Mouse (Mus musculus) adrenal gland, adult 18-20 months (tissue): ENCODE data around the gene Xpnpep2. TPM values are rescaled to one million over a fixed set of nuclear protein-coding genes. Genes with fewer than 3 reads are reported as not detected.
A peak's percentile ranks its signal among the peaks of the same experiment; 100 is the strongest.

Experiments
- DNase-seq, 2 experiments: peaks; one replicate each; pipeline ENCODE4 v3.0.0; 2021 to 2022; ENCODE audit warnings: low spot score in 2 of 2
- total RNA-seq, 2 experiments: library from RNA; stranded (reverse); gene quantifications; 1 replicate in 1 of 2; 2 replicates in 1 of 2; pipeline ENCODE4 v1.2.3; 2021

The Xpnpep2 gene
- total RNA-seq, 2 experiments from 2014 or later = 1.4 to 3.7 TPM

DNA sequence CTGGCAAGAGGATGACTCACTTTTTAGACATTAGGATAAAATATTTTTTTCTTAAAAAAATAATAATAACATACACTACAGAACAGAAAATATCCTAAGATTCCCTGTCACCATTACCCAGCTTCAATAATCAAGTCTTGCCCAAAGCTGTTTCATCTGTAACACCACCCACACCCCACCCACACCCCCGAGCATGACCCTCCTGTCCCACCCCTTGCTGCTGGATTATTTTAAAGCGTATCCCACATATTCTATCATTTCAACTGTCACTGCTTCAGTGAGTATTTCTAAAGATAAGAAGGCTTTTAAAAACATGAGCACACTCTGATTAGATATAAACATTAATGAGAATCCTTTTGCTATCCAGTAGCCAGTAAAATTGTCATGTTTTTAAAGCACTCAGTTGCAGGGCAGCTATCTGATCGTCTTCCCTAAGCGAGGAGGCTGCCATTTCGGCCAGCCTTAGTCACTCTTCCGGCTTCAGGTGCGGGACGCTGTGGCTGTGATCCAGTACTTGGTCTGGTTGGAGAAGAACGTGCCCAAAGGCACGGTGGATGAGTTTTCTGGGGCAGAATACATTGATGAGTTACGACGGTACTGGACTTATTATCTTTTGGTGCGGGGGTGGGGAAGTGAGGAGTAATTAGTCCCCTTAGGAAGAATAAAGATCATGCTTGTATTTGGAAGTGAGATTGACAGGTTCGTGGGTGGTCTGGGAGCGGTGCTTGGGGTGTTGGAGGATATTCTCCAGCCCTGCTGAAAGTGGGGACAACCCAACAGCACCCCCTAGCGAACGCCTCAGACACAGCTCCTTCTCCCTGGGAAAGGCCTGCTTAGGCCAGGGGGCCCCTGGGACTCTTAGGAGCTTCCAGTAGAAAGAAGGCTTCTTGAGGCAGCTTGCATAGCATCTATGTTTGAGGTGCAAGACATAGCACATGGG, 15.9 kb downstream of the Xpnpep2 start:
- peak; percentile 64 to 75 for DNase-seq

- no peak for DNase-seq
These were observed 18.5 kb downstream of the Xpnpep2 start for GRCm38 (mm10) chrX:48126903-48127476.

GRCm38 (mm10) chrX:48127502-48128218, 19.1 kb downstream of the Xpnpep2 start:
- no peak for DNase-seq

GRCm38 (mm10) chrX:48129167-48129566, 20.6 kb downstream of the Xpnpep2 start:
- DNase-seq = no peak

DNA sequence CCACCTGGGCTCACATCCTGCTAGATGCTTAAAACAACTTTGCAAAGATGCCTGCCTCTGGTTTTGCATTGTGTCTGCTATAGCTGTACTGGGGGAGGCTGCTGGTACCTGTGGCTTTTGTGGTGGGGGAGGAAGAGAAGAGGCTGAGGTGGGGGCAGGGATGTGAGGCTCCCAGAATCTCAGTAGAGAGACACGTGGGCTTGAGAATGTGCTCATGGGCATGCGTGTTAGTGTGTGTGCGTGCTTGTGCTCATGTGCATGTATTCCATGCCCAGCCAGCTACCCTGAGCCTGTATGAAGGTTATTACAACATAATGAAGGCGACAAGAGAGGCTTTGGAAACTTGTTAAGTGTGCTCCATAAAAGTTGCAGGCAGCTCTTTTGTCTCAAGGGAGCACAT, 28.4 kb downstream of the Xpnpep2 start:
- no peak for DNase-seq

GRCm38 (mm10) chrX:48138011-48138410, 29.5 kb downstream of the Xpnpep2 start:
- DNase-seq = no peak

DNA sequence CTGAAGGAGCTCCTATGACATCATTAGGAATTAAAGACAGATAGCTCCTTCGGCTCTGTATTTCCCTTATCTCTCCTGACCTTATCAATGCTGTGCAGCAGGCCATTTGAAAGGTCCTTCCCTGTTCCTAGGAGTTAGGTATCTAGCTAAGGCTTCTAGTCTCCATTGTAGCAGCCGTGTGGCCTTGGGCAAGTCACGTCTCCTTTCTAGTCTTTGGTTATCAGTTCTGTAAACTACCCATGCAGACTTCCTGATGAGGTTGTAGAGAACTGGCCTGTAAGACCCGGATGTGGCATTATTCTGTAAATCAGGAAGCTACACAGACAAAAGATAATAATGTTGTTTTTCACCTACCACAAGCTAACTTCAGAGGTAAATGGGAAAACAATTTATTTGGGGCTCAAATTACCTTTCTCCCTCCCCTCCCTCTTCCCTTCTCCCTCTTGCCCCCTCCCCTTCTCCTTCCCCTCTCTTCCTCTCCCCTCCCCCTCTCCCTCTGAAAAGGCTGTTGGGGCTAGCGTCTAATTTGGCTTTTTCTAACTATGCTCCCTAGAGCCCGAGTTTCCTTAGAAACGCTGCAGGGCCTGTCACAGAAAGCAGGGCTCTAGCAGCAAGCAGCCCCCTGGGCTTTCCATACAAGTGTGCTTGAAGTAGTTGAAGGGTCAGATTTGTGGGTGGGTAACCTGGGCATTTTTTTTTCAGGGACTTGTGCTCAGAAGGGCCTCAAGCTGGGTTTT, 30.2 kb downstream of the Xpnpep2 start:
- DNase-seq = no peak

DNA sequence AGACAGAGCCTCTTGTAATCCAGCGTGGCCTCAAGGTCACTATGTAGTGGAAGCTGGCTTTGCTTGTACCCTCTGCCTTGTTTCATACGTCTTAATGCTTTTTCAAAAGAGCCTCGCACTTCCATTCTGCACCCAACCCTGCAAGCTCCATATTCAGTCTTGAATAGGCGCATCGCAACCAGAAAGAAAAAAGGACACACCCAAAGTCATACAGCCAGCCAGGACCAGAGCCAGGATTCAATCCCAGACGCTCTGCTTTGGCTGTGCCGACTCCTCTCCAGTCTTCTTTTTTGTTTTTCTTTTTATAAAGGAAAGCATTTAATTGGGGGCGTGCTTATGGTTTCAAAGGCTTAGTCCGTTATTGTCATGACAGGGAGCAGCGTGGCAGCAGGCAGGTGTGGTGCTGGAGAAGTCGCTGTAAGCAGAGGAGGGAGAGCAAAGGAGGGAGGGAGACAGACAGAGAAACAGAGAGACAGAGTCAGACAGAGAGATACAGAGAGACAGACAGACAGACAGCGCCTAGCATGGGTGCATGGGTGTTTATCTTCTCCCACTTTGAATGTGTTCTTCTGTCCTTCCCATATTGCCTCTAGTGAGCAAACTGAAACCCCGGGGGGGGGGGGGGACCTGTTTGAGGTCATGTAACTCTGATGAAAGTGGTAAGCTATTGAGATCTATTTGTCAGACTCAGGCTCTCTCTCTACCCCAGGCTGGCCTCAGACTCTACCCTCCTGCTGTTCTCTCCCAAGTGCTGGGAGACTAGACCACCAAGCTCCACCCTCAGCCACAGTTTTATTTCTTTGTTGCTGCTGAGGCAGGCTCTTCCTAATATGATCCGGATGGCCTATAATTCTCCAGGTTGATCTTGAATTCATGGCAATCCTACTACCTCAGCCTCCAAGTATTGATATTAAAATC, 31.1 kb downstream of the Xpnpep2 start:
- no peak for DNase-seq

DNA sequence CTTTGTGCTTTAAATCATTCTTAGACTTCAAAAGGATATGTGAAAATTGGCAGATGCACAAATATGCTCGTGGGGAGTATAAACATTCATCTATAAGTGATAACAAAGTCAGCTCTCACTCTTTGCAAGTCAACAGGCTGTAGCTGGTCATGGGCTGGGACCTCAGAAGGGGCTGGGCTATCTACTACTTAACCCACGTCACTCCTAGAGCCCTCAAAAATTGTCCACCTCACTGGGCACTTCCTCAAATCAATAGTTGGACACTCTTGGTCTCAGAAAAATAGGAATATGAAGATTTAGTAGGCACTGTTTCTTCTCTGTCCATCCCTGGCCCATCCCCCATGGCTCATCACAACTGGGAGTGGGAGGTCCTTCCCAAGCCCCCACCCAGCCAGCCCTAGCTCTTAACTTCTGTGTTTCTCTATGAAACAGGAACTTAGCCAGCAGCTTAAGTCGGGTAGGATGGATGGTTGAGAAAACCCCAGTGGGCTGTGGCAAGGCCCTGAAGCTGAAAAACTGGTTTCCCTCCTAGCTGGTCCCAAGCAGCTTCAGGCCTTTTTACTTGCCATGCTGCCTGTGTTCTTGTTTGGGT, 31.9 kb downstream of the Xpnpep2 start:
- no peak for DNase-seq

GRCm38 (mm10) chrX:48141481-48141880, 33.0 kb downstream of the Xpnpep2 start:
- no peak for DNase-seq

DNA sequence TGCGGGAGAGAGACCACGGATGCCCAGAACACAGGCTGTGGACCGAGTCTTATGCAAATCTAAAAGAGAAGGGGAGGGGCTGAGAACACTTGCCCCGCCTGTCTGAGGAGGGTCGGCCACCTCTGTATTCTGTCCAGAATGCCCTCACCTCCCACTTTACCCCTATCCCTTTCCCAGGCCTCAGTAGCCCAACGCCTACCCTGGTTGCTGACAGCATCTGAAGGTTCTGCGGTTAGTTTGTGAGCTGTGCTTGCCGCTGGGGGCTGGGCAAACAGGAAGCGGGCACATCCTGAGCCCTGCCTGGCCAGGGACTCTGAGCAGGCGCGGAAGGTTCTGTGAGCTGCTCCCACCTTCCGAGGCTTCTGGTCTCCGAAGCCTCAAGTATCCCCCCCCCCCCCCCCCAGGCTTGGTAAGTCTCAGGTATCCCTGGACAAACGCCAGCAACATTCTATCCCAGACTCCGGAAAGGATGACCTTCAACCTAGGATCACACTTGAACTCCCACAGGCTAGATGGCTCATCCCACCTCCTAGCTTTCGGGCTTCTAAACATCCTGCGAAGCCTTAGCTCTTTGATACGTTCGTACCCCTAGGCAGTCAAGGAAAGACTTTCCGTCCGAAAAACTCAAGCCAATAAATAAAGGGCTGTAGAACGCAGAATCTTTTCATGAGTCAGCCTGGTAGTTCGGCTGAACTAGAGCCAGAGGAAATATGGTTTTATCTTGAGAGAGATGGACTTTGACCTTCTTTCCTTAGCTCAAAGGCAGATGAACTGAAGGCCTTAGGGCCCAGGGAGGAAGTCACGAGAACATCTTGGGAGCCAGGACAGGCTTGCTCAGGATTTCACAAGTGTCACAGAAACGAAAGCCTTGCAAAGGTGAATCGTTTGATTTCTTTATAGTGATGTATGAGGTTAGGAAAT, 35.1 kb downstream of the Xpnpep2 start:
- DNase-seq = peak in 1 of 2 experiments; percentile 26

- DNase-seq = no peak
These were observed 37.7 kb downstream of the Xpnpep2 start, which contains the start of gene Sash3 for GRCm38 (mm10) chrX:48146262-48146661. Gene Sash3 (plus strand): TSS chrX:48146436.

GRCm38 (mm10) chrX:48147226-48147625, 38.7 kb downstream of the Xpnpep2 start:
- no peak for DNase-seq

GRCm38 (mm10) chrX:48147741-48148186, 39.2 kb downstream of the Xpnpep2 start:
- no peak for DNase-seq

- DNase-seq = no peak
These were observed 43.6 kb downstream of the Xpnpep2 start for GRCm38 (mm10) chrX:48152106-48152505.

DNA sequence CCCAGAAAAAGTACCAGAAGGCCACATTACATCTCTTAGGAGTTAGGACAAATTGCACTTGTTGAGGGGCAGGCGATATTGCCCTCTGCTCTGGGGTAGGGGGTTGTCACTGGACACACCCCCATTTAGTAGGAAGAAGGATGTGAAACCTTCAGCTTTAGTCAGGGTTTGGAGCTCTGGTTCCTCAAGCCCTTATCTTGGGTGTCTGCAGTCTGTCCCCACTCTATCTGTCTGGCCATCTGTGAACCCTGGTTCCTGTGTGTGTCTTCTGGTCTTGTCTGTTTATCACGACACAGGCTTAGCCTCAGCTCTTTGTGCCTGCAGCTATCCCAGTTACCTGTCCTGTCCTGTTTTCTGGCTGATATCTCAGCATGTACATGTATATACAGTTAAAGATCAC, 44.9 kb downstream of the Xpnpep2 start:
- DNase-seq = no peak

- no peak for DNase-seq
These were observed 45.4 kb downstream of the Xpnpep2 start for GRCm38 (mm10) chrX:48153949-48154348.

- DNase-seq = no peak
These were observed 47.0 kb downstream of the Xpnpep2 start for GRCm38 (mm10) chrX:48155489-48155888.
